Mouse (Mus musculus) small intestine, adult 2 months (tissue): ENCODE results near the gene Pts.

ENCODE experiments used
- CTCF ChIP-seq: fragments of 200-500 bp; IDR thresholded peaks from 2 replicates; pipeline ENCODE4 v1.5.1; 2012; ENCODE audit warnings: low read depth, mild to moderate bottlenecking, control low read depth, inconsistent platforms, low read length, moderate library complexity, mixed read lengths; ENCODE audit not compliant: insufficient replicate concordance, insufficient read length; ENCODE audit errors: extremely low read depth
- POLR2A ChIP-seq: fragments of 200-500 bp; IDR thresholded peaks from 2 replicates; pipeline ENCODE4 v1.6.1; 2012; ENCODE audit warnings: low read depth, mild to moderate bottlenecking, control low read depth, inconsistent platforms, low read length, moderate library complexity

GRCm38 (mm10) chr9:50505405-50505804 lies 23.1 kb downstream of the Pts start:
- TF ChIP-seq CTCF = no peak
- no peak for TF ChIP-seq POLR2A
